Mouse (Mus musculus): ENCODE results near the gene Atmin. TPM values are rescaled to one million over a fixed set of nuclear protein-coding genes. Genes with fewer than 3 reads are reported as not detected.

Atmin gene
- 4.6 and 5.2 TPM in 2 replicates for polyA plus RNA-seq (2015; fragmentation: Nextera tagmentation; extraction: Ambion mirVana)

GRCm38 (mm10) chr8:116943161-116943554, at the start of gene Atmin:
Gene Atmin (plus strand): TSS chr8:116943393.
- Histone ChIP-seq H3K36me3 (peaks cover 27% of the 10 kb centered on the region), H3K4me2 (peak within 1 kb of the TSS; percentile 98), H3K9ac (peak within 1 kb of the TSS; percentile 90), H3K27ac (peak within 1 kb of the TSS; percentile 79), H3K4me3 (replicated peaks) (peak within 1 kb of the TSS; percentile 98), H3K9me3 (replicated peaks) (no peaks in the 10 kb centered on the region), H3K4me1 (replicated peaks) (peaks cover 56% of the 10 kb centered on the region), H3K27me3 (no peaks in the 10 kb centered on the region)
- peak; percentile 84 for ATAC-seq (ENCODE audit: low read depth)
- WGBS (ENCODE audit: insufficient replicate concordance) = under 1% methylated on average over 35 of the region's 46 CpGs
- peak; percentile 77 for DNase-seq

- DNase-seq = no peak
- H3K27ac ChIP-seq = no peak overlapping the region
- H3K4me1 ChIP-seq (replicated peaks) = no peaks in the 10 kb centered on the region
- H3K27me3 ChIP-seq = no peaks in the 10 kb centered on the region
- 55% methylated on average over 11 of the region's 11 CpGs for WGBS (ENCODE audit: insufficient replicate concordance)
- no peaks in the 10 kb centered on the region; the same call in 1 of the 2 replicates for H3K9me3 ChIP-seq (replicated peaks)
- H3K4me2 ChIP-seq = no peak overlapping the region
- H3K4me3 ChIP-seq (replicated peaks) = no peak overlapping the region
- H3K36me3 ChIP-seq = peaks cover 40% of the 10 kb centered on the region
- no peak overlapping the region for H3K9ac ChIP-seq
- no peak for ATAC-seq (ENCODE audit: low read depth)
Measured at GRCm38 (mm10) chr8:116893938-116894337, 49.3 kb upstream of the Atmin start.

GRCm38 (mm10) chr8:116895521-116895920, 47.7 kb upstream of the Atmin start:
- H3K27ac ChIP-seq = no peak overlapping the region
- no peak overlapping the region for H3K4me2 ChIP-seq
- DNase-seq (no peak), ATAC-seq (ENCODE audit: low read depth) (no peak)
- no peak overlapping the region for H3K4me3 ChIP-seq (replicated peaks)
- H3K9ac ChIP-seq = no peak overlapping the region
- H3K27me3 ChIP-seq = no peaks in the 10 kb centered on the region
- WGBS (ENCODE audit: insufficient replicate concordance) = 85% methylated on average over 6 of the region's 6 CpGs
- H3K36me3 ChIP-seq = peaks cover 27% of the 10 kb centered on the region
- no peaks in the 10 kb centered on the region for H3K4me1 ChIP-seq (replicated peaks)
- H3K9me3 ChIP-seq (replicated peaks) = no peaks in the 10 kb centered on the region; the same call in 1 of the 2 replicates

- peaks cover 4% of the 10 kb centered on the region for H3K4me1 ChIP-seq (replicated peaks)
Measured at GRCm38 (mm10) chr8:116904736-116905135, 38.5 kb upstream of the Atmin start.

GRCm38 (mm10) chr8:116905252-116905651, 37.9 kb upstream of the Atmin start:
- no peak overlapping the region for H3K4me3 ChIP-seq (replicated peaks)
- H3K9ac ChIP-seq = no peak overlapping the region
- no peaks in the 10 kb centered on the region for H3K27me3 ChIP-seq
- DNase-seq (no peak), ATAC-seq (ENCODE audit: low read depth) (no peak)
- 74% methylated on average over 4 of the region's 4 CpGs for WGBS (ENCODE audit: insufficient replicate concordance)
- no peak overlapping the region for H3K4me2 ChIP-seq
- H3K36me3 ChIP-seq = peaks cover 54% of the 10 kb centered on the region
- H3K4me1 ChIP-seq (replicated peaks) = peaks cover 4% of the 10 kb centered on the region
- 0 out of 2 replicates have a peak, but pooled peaks cover 4% of the 10 kb centered on the region for H3K9me3 ChIP-seq (replicated peaks)
- no peak overlapping the region for H3K27ac ChIP-seq

More at GRCm38 (mm10) chr8:116904736-116905135, 38.5 kb upstream of the Atmin start:
- 91% methylated on average over 4 of the region's 4 CpGs for WGBS (ENCODE audit: insufficient replicate concordance)
- Histone ChIP-seq H3K36me3 (peaks cover 49% of the 10 kb centered on the region), H3K9ac (no peak overlapping the region), H3K4me3 (replicated peaks) (no peak overlapping the region), H3K27ac (no peak overlapping the region), H3K9me3 (replicated peaks) (0 out of 2 replicates have a peak, but pooled peaks cover 4% of the 10 kb centered on the region), H3K27me3 (no peaks in the 10 kb centered on the region), H3K4me2 (no peak overlapping the region)
- ATAC-seq (ENCODE audit: low read depth) = no peak
- DNase-seq = no peak

GRCm38 (mm10) chr8:116905836-116906235, 37.4 kb upstream of the Atmin start:
- H3K4me2 ChIP-seq = no peak overlapping the region
- 0 out of 2 replicates have a peak, but pooled peaks cover 4% of the 10 kb centered on the region for H3K9me3 ChIP-seq (replicated peaks)
- no peak for ATAC-seq (ENCODE audit: low read depth)
- peaks cover 4% of the 10 kb centered on the region for H3K4me1 ChIP-seq (replicated peaks)
- 89% methylated on average over 4 of the region's 4 CpGs for WGBS (ENCODE audit: insufficient replicate concordance)
- H3K9ac ChIP-seq = no peak overlapping the region
- no peak overlapping the region for H3K4me3 ChIP-seq (replicated peaks)
- H3K36me3 ChIP-seq = peaks cover 59% of the 10 kb centered on the region
- no peak for DNase-seq
- H3K27ac ChIP-seq = no peak overlapping the region
- H3K27me3 ChIP-seq = no peaks in the 10 kb centered on the region

- Histone ChIP-seq H3K4me3 (replicated peaks) (peak overlapping the region; percentile 86), H3K9ac (peak overlapping the region; percentile 89), H3K36me3 (peaks cover 45% of the 10 kb centered on the region), H3K9me3 (replicated peaks) (no peaks in the 10 kb centered on the region), H3K4me1 (replicated peaks) (peaks cover 48% of the 10 kb centered on the region), H3K27me3 (no peaks in the 10 kb centered on the region), H3K4me2 (peak overlapping the region; percentile 89), H3K27ac (peak overlapping the region; percentile 90)
- ATAC-seq (ENCODE audit: low read depth) = peak; percentile 68
- under 1% methylated on average over 22 of the region's 22 CpGs for whole genome bisulfite sequencing (ENCODE audit: insufficient replicate concordance)
- no peak for DNase-seq
Measured at GRCm38 (mm10) chr8:116921005-116921336, 22.2 kb upstream of the Atmin start.

GRCm38 (mm10) chr8:116921337-116922059, 21.7 kb upstream of the Atmin start, which contains the start of the genes Cmc2 and Cenpn:
Gene Cmc2 (minus strand): TSS chr8:116921455.
Gene Cenpn (plus strand): TSS chr8:116921730.
- H3K4me2 ChIP-seq = peak within 1 kb of the TSS; percentile 89
- H3K9ac ChIP-seq = peak within 1 kb of the TSS; percentile 89
- peaks cover 48% of the 10 kb centered on the region for H3K4me1 ChIP-seq (replicated peaks)
- H3K4me3 ChIP-seq (replicated peaks) = peak within 1 kb of the TSS; percentile 86
- ATAC-seq (ENCODE audit: low read depth) (peak; percentile 90), DNase-seq (peak; percentile 90)
- under 1% methylated on average over 57 of the region's 57 CpGs for WGBS (ENCODE audit: insufficient replicate concordance)
- H3K27ac ChIP-seq = peak within 1 kb of the TSS; percentile 90
- no peaks in the 10 kb centered on the region for H3K9me3 ChIP-seq (replicated peaks)
- no peaks in the 10 kb centered on the region for H3K27me3 ChIP-seq
- H3K36me3 ChIP-seq = peaks cover 45% of the 10 kb centered on the region

GRCm38 (mm10) chr8:116922060-116922757, 21.0 kb upstream of the Atmin start:
- H3K9me3 ChIP-seq (replicated peaks) = no peaks in the 10 kb centered on the region
- no peak for DNase-seq
- peaks cover 44% of the 10 kb centered on the region for H3K4me1 ChIP-seq (replicated peaks)
- peak overlapping the region; percentile 89 for H3K9ac ChIP-seq
- 26% methylated on average over 17 of the region's 17 CpGs for WGBS (ENCODE audit: insufficient replicate concordance)
- ATAC-seq (ENCODE audit: low read depth) = no peak
- no peaks in the 10 kb centered on the region for H3K27me3 ChIP-seq
- H3K27ac ChIP-seq = peak overlapping the region; percentile 90; the same call in 1 of the 2 replicates
- H3K4me2 ChIP-seq = peak overlapping the region; percentile 89
- H3K36me3 ChIP-seq = peaks cover 45% of the 10 kb centered on the region
- H3K4me3 ChIP-seq (replicated peaks) = peak overlapping the region; percentile 86

- Histone ChIP-seq H3K27me3 (no peaks in the 10 kb centered on the region), H3K36me3 (peaks cover 54% of the 10 kb centered on the region), H3K9me3 (replicated peaks) (no peaks in the 10 kb centered on the region), H3K9ac (peak overlapping the region; percentile 2; the same call in 1 of the 2 replicates), H3K4me1 (replicated peaks) (peaks cover 37% of the 10 kb centered on the region), H3K4me3 (replicated peaks) (no peak overlapping the region), H3K4me2 (no peak overlapping the region), H3K27ac (0 out of 2 replicates have a peak overlapping the region, but pooled peaks have one; percentile 23)
- ATAC-seq (ENCODE audit: low read depth) (no peak), DNase-seq (no peak)
- WGBS (ENCODE audit: insufficient replicate concordance) = 32% methylated on average over 8 of the region's 8 CpGs
Measured at GRCm38 (mm10) chr8:116923526-116923925, 19.7 kb upstream of the Atmin start.

- WGBS (ENCODE audit: insufficient replicate concordance) = 74% methylated on average over 9 of the region's 9 CpGs
- Histone ChIP-seq H3K4me3 (replicated peaks) (no peak overlapping the region), H3K9me3 (replicated peaks) (no peaks in the 10 kb centered on the region), H3K27me3 (no peaks in the 10 kb centered on the region), H3K4me1 (replicated peaks) (peaks cover 11% of the 10 kb centered on the region), H3K4me2 (no peak overlapping the region), H3K9ac (no peak overlapping the region), H3K36me3 (peaks cover 93% of the 10 kb centered on the region), H3K27ac (no peak overlapping the region)
- 0 out of 2 replicates have a peak, but pooled peaks have one; percentile 25 for ATAC-seq (ENCODE audit: low read depth)
- peak; percentile 33 for DNase-seq
Measured at GRCm38 (mm10) chr8:116927880-116928279, 15.3 kb upstream of the Atmin start.

Measured in liver, embryonic 13.5 days (tissue).